In the genomic region with DNA sequence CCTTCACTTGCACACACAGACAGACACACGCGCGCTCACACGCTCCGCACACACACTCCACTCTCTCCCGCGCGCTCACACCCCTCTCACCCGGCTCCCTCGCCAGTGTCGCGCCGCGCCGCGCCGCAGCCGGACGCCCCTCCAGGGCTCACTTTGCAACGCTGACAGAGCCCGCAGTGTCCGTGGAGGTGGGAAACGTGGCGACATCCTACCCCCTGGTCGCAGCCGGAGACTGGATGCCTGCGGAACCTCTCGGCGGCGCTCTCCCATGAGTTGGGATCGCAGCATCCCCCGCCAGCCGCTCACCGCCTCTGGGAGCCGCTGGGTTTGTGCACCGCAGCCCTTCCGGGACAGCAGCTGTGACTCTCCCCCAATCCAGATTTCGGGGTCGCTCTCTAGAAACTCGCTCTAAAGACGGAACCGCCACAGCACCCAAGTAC, we compare ENCODE assay signal across 8 mouse cellular contexts. TPM values are rescaled to one million over a fixed set of nuclear protein-coding genes. Genes with fewer than 3 reads are reported as not detected.
DNase-seq lines count a peak whose midpoint lies in the region; ATAC-seq and TF ChIP-seq lines count a peak whose summit lies in the region.

No protein-coding gene starts in this region.

- H3K4me3 ChIP-seq in kidney, adult 2 months (ENCODE audit: insufficient read depth, low read depth, low read length): peak overlapping the region; percentile 64
- H3K4me3 ChIP-seq in forebrain, embryonic 10.5 days: peak overlapping the region; percentile 78
- H3K4me3 ChIP-seq in hindbrain, embryonic 14.5 days (replicated peaks; ENCODE audit: low read length): peak overlapping the region; percentile 68

- peak overlapping the region; percentile 73 for H3K9ac ChIP-seq in hindbrain, embryonic 14.5 days

- H3K4me1 ChIP-seq in kidney, adult 2 months (ENCODE audit: control insufficient read depth, insufficient read depth, low read length): 0 out of 2 replicates have a peak, but pooled peaks cover 2% of the 10 kb centered on the region
- peaks cover 65% of the 10 kb centered on the region for H3K4me1 ChIP-seq in forebrain, embryonic 10.5 days
- H3K4me1 ChIP-seq in hindbrain, embryonic 14.5 days (replicated peaks; ENCODE audit: control insufficient read depth, insufficient read depth, low read length): peaks cover 42% of the 10 kb centered on the region

- peaks cover 1% of the 10 kb centered on the region for H3K27me3 ChIP-seq in kidney, adult 2 months (replicated peaks; ENCODE audit: control insufficient read depth, insufficient read depth, low read length)
- peaks cover 52% of the 10 kb centered on the region for H3K27me3 ChIP-seq in forebrain, embryonic 10.5 days (ENCODE audit: poor library complexity, severe bottlenecking)
- peaks cover 32% of the 10 kb centered on the region for H3K27me3 ChIP-seq in hindbrain, embryonic 14.5 days (ENCODE audit: control insufficient read depth, insufficient read depth, low read length)

- no peak for DNase-seq in kidney, adult 2 months
- DNase-seq in kidney, adult 9 months: no peak
- peak; percentile 44 for DNase-seq in MN1 (ENCODE audit: low spot score)
- no peak for DNase-seq in forebrain, embryonic 10.5 days (ENCODE audit: extremely low spot score, low spot score)
- DNase-seq in hindbrain, embryonic 14.5 days (ENCODE audit: low spot score): peak; percentile 52
- peak; percentile 17 for DNase-seq in lung, postnatal 10 days
- peak; percentile 63 for DNase-seq in thymus, postnatal 0 days (ENCODE audit: low spot score)
- no peak for DNase-seq in cerebellum, adult 9-10 months

- no peak for ATAC-seq in hindbrain, embryonic 14.5 days (ENCODE audit: low FRiP score)

- H3K27ac ChIP-seq in kidney, adult 2 months (ENCODE audit: insufficient read depth, low read depth, low read length): no peak overlapping the region
- peak overlapping the region; percentile 86 for H3K27ac ChIP-seq in forebrain, embryonic 10.5 days
- H3K27ac ChIP-seq in hindbrain, embryonic 14.5 days: peak overlapping the region; percentile 91

- peak overlapping the region; percentile 70 for H3K4me2 ChIP-seq in hindbrain, embryonic 14.5 days (replicated peaks)

- under 1% methylated on average over 42 of the region's 42 CpGs for WGBS in kidney, adult 2 months
- under 1% methylated on average over 42 of the region's 42 CpGs for WGBS in forebrain, embryonic 10.5 days
- under 1% methylated on average over 42 of the region's 42 CpGs for WGBS in hindbrain, embryonic 14.5 days

- no peaks in the 10 kb centered on the region for H3K9me3 ChIP-seq in forebrain, embryonic 10.5 days
- H3K9me3 ChIP-seq in hindbrain, embryonic 14.5 days (ENCODE audit: control insufficient read depth, low read length): no peaks in the 10 kb centered on the region

- H3K36me3 ChIP-seq in kidney, adult 2 months (ENCODE audit: control insufficient read depth, insufficient read depth, low read length): no peaks in the 10 kb centered on the region
- H3K36me3 ChIP-seq in forebrain, embryonic 10.5 days (replicated peaks): no peaks in the 10 kb centered on the region
- no peaks in the 10 kb centered on the region for H3K36me3 ChIP-seq in hindbrain, embryonic 14.5 days (replicated peaks; ENCODE audit: control insufficient read depth, insufficient read depth)

- TF ChIP-seq POLR2A in kidney, adult 2 months (IDR thresholded peaks at IDR 0.05; ENCODE audit: low read depth, low read length): no peak

- no peak for TF ChIP-seq CTCF in kidney, adult 2 months (conservative IDR thresholded peaks at IDR 0.05; ENCODE audit: insufficient read depth, insufficient read length, low read depth, low read length)

RNA-seq across cellular contexts. Expression of gene Nr4a3, which starts 0.3 kb away (rescaled TPM):
- polyA plus RNA-seq in kidney, adult 2 months (2012; rRNA removed): 0.30 and 0.72 TPM in 2 replicates
- polyA plus RNA-seq in forebrain, embryonic 10.5 days (2016; fragmentation: Nextera tagmentation; extraction: Ambion mirVana): 0.26 and 0.30 TPM in 2 replicates
- 1.6 and 2.3 TPM in 2 replicates for polyA plus RNA-seq in hindbrain, embryonic 14.5 days (2014; fragmentation: Nextera tagmentation; extraction: Ambion mirVana)
- polyA plus RNA-seq in thymus, postnatal 0 days (2015; fragmentation: Nextera tagmentation; extraction: Ambion mirVana): 1.7 and 2.4 TPM in 2 replicates

Comparison
In these comparisons a context has a peak if more than half of its experiments do, and no peak if none do; other contexts are left out.
1. DNase-seq: peak in MN1 (single experiment), hindbrain, embryonic 14.5 days (single experiment), lung, postnatal 10 days (single experiment) and thymus, postnatal 0 days (single experiment); none in kidney, adult 2 months (single experiment), kidney, adult 9 months (single experiment), forebrain, embryonic 10.5 days (single experiment) and cerebellum, adult 9-10 months (single experiment).
2. Peak in every context shown above with its lines, with median percentiles within 50 percentile points of each other: H3K4me3 ChIP-seq.